Mouse (Mus musculus) left cerebral cortex, adult 9 months (tissue): ENCODE data around the gene Zfp341.

Experiments
- DNase-seq, 2 experiments: peaks; one replicate each; pipeline ENCODE4 v3.0.0; 2022; ENCODE audit warnings: low spot score in 2 of 2

Zfp341 gene

GRCm38 (mm10) chr2:154613118-154614115 lies at the start of gene Zfp341, which contains the start of gene 4930519P11Rik:
Gene Zfp341 (plus strand): TSS chr2:154613297.
Gene 4930519P11Rik (minus strand): TSS chr2:154613437.
- DNase-seq: peak; percentile 71 to 90

- no peak for DNase-seq
These were observed 49.4 kb upstream of the Zfp341 start for GRCm38 (mm10) chr2:154563612-154564170.

- peak in 1 of 2 experiments; percentile 48 for DNase-seq
These were observed 47.5 kb upstream of the Zfp341 start for GRCm38 (mm10) chr2:154565562-154565961.

- no peak for DNase-seq
These were observed 46.5 kb upstream of the Zfp341 start for GRCm38 (mm10) chr2:154566641-154567040.

- no peak for DNase-seq
These were observed 45.3 kb upstream of the Zfp341 start for GRCm38 (mm10) chr2:154567766-154568165.

- DNase-seq: no peak
These were observed 44.6 kb upstream of the Zfp341 start for GRCm38 (mm10) chr2:154568329-154569070.

GRCm38 (mm10) chr2:154569071-154569748 lies 43.9 kb upstream of the Zfp341 start:
- peak in 1 of 2 experiments; percentile 58 for DNase-seq

GRCm38 (mm10) chr2:154569836-154570286 lies 43.2 kb upstream of the Zfp341 start, which contains the start of gene E2f1:
Gene E2f1 (minus strand): TSS chr2:154569892.
- peak; percentile 62 to 90 for DNase-seq

GRCm38 (mm10) chr2:154570666-154571065 lies 42.4 kb upstream of the Zfp341 start:
- DNase-seq: no peak

- DNase-seq: no peak
These were observed 41.8 kb upstream of the Zfp341 start for GRCm38 (mm10) chr2:154571266-154571665.

- DNase-seq: peak in 1 of 2 experiments; percentile 31
These were observed 41.1 kb upstream of the Zfp341 start for GRCm38 (mm10) chr2:154571976-154572375.

GRCm38 (mm10) chr2:154572996-154573395 lies 40.1 kb upstream of the Zfp341 start:
- no peak for DNase-seq

- no peak for DNase-seq
These were observed 38.8 kb upstream of the Zfp341 start for GRCm38 (mm10) chr2:154574271-154574670.

- no peak for DNase-seq
These were observed 36.0 kb upstream of the Zfp341 start for GRCm38 (mm10) chr2:154576876-154577743.

- DNase-seq: no peak
These were observed 35.4 kb upstream of the Zfp341 start for GRCm38 (mm10) chr2:154577744-154578067.

- DNase-seq: no peak
These were observed 32.5 kb upstream of the Zfp341 start for GRCm38 (mm10) chr2:154580586-154580985.

- DNase-seq: no peak
These were observed 31.7 kb upstream of the Zfp341 start for GRCm38 (mm10) chr2:154581421-154581820.

- DNase-seq: peak; percentile 90 to 96
These were observed 28.9 kb upstream of the Zfp341 start for GRCm38 (mm10) chr2:154583906-154584872.

- no peak for DNase-seq
These were observed 28.0 kb upstream of the Zfp341 start for GRCm38 (mm10) chr2:154584931-154585601.
